8 mouse cellular contexts compared by ENCODE assay signal in the genomic region with DNA sequence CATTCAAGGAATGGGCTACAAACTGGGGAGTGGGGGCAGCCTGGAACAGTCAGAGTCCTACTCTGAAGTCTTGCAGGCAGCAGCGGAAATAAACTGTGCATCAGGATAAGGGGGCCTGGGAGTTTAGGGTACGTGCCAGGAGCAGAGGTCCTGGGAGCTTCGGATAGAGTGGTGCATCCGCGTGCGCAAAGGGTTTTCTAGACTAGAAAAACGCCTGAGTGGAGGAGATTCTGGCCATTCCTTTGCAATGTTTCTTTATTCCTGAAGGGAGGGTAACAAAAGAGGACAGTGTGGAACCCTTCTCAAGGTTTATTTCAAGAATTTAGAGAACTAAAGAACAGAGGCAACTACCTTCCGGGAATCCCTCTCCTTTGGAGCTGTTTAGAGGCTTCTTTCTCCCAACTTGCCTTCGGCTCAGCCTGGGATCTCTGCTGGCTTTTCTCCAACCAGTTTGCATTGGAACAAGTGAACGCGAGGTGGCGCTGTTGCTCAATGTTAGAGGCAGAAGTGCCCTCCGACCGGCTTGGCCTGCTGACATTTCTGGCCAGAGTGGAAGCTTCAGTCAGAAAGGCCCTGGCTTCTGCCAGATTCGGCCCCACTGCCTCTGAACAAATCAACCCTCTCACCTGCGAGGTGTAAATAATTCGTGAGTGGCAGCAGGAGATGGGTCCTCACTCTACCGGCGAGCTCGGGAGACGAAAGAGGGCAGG. TPM values are rescaled to one million over a fixed set of nuclear protein-coding genes. Genes with fewer than 3 reads are reported as not detected.
DNase-seq lines count a peak whose midpoint lies in the region; ATAC-seq and TF ChIP-seq lines count a peak whose summit lies in the region.

No protein-coding gene starts in this region.

- H3K9ac ChIP-seq in hindbrain, embryonic 14.5 days: no peak overlapping the region

- WGBS in hindbrain, embryonic 14.5 days: 3% methylated on average over 21 of the region's 21 CpGs

- H3K4me2 ChIP-seq in hindbrain, embryonic 14.5 days (replicated peaks): no peak overlapping the region

- TF ChIP-seq CTCF in Patski (IDR thresholded peaks at IDR 0.05): peak; percentile 95

- in situ Hi-C loops in Patski (cut with MboI; ENCODE audit: low pct_unique_long_range_greater_than_20kb): loop anchor here (5.0 to 10.0 kb wide), 2 partner anchors 185 to 328 kb away; partner anchors contain the start of gene Gpr84

- no peak overlapping the region for H3K27ac ChIP-seq in hindbrain, embryonic 14.5 days

- H3K27me3 ChIP-seq in Patski: peaks cover 4% of the 10 kb centered on the region
- peaks cover 100% of the 10 kb centered on the region for H3K27me3 ChIP-seq in hindbrain, embryonic 14.5 days (ENCODE audit: control insufficient read depth, insufficient read depth, low read length)
- H3K27me3 ChIP-seq in megakaryocyte, embryonic 14.5 days (replicated peaks): peaks cover 96% of the 10 kb centered on the region

- no peak overlapping the region for H3K4me3 ChIP-seq in hindbrain, embryonic 14.5 days (replicated peaks; ENCODE audit: low read length)
- H3K4me3 ChIP-seq in megakaryocyte, embryonic 14.5 days (replicated peaks): peak overlapping the region; percentile 42

- CTCF ChIA-PET in Patski (lab: Charles Lee): interaction anchor here (0.6 to 3.9 kb wide), 17 partner anchors 10 to 605 kb away, joined by 3 to 31 read pairs (median 4); partner anchors contain the start of genes Hoxc10 and Hoxc6

- peak; percentile 61 for ATAC-seq in Patski
- no peak for ATAC-seq in hindbrain, embryonic 14.5 days (ENCODE audit: low FRiP score)

- H3K4me1 ChIP-seq in hindbrain, embryonic 14.5 days (replicated peaks; ENCODE audit: control insufficient read depth, insufficient read depth, low read length): no peaks in the 10 kb centered on the region
- peaks cover 16% of the 10 kb centered on the region for H3K4me1 ChIP-seq in megakaryocyte, embryonic 14.5 days

- POLR2A ChIA-PET in Patski (lab: Charles Lee): interaction anchor here (0.6 to 0.8 kb wide), 2 partner anchors 12 to 135 kb away, joined by 3 read pairs; no protein-coding TSS in a partner anchor

- no peaks in the 10 kb centered on the region for H3K9me3 ChIP-seq in hindbrain, embryonic 14.5 days (ENCODE audit: control insufficient read depth, low read length)
- H3K9me3 ChIP-seq in megakaryocyte, embryonic 14.5 days: no peaks in the 10 kb centered on the region

- no peak for DNase-seq in Patski (ENCODE audit: low read depth, low spot score)
- peak; percentile 76 for DNase-seq in cerebellum, adult 11-12 months
- DNase-seq in frontal cortex, postnatal 10 days (ENCODE audit: low spot score in 2 of 2): peak; percentile 44 to 83
- DNase-seq in hindbrain, embryonic 14.5 days (ENCODE audit: low spot score): peak; percentile 97
- peak; percentile 79 to 88 for DNase-seq in layer of hippocampus, postnatal 14 days (ENCODE audit: low spot score in 2 of 2)
- DNase-seq in right cerebral cortex, postnatal 10 days (ENCODE audit: low spot score in 2 of 2): peak; percentile 76 to 85
- peak; percentile 85 for DNase-seq in urinary bladder, postnatal 10 days (ENCODE audit: low spot score)

- H3K36me3 ChIP-seq in hindbrain, embryonic 14.5 days (replicated peaks; ENCODE audit: control insufficient read depth, insufficient read depth): no peaks in the 10 kb centered on the region
- H3K36me3 ChIP-seq in megakaryocyte, embryonic 14.5 days (replicated peaks; ENCODE audit: low read length): no peaks in the 10 kb centered on the region

RNA-seq across cellular contexts. Expression of gene Hoxc8, which starts 3.1 kb away (rescaled TPM):
- 0.41 TPM for polyA plus RNA-seq in Patski (2021)
- polyA plus RNA-seq in hindbrain, embryonic 14.5 days (2014; fragmentation: Nextera tagmentation; extraction: Ambion mirVana): 9.2 and 22.9 TPM in 2 replicates
- total RNA-seq in layer of hippocampus, postnatal 14 days (2021): not detected
- 0.04 TPM in 1 of 2 replicates, not detected in the other for polyA plus RNA-seq in megakaryocyte, embryonic 14.5 days (2012; ENCODE audit: insufficient read depth, low replicate concordance)

RNA-seq across cellular contexts. Expression of gene Hoxc6, which starts 10.8 kb away (rescaled TPM):
- 1.8 TPM for polyA plus RNA-seq in Patski (2021)
- 20.9 and 24.8 TPM in 2 replicates for polyA plus RNA-seq in hindbrain, embryonic 14.5 days (2014; fragmentation: Nextera tagmentation; extraction: Ambion mirVana)
- total RNA-seq in layer of hippocampus, postnatal 14 days (2021): not detected
- polyA plus RNA-seq in megakaryocyte, embryonic 14.5 days (2012; ENCODE audit: insufficient read depth, low replicate concordance): not detected in 2 replicates

RNA-seq across cellular contexts. Expression of gene Hoxc9, which starts 11.0 kb away (rescaled TPM):
- 5.8 TPM for polyA plus RNA-seq in Patski (2021)
- polyA plus RNA-seq in hindbrain, embryonic 14.5 days (2014; fragmentation: Nextera tagmentation; extraction: Ambion mirVana): 0.25 and 0.75 TPM in 2 replicates
- not detected for total RNA-seq in layer of hippocampus, postnatal 14 days (2021)
- polyA plus RNA-seq in megakaryocyte, embryonic 14.5 days (2012; ENCODE audit: insufficient read depth, low replicate concordance): not detected in 2 replicates

RNA-seq across cellular contexts. Expression of gene Hoxc5, which starts 20.0 kb away (rescaled TPM):
- polyA plus RNA-seq in Patski (2021): 0.56 TPM
- polyA plus RNA-seq in hindbrain, embryonic 14.5 days (2014; fragmentation: Nextera tagmentation; extraction: Ambion mirVana): 25.0 and 32.2 TPM in 2 replicates
- total RNA-seq in layer of hippocampus, postnatal 14 days (2021): not detected
- not detected in 2 replicates for polyA plus RNA-seq in megakaryocyte, embryonic 14.5 days (2012; ENCODE audit: insufficient read depth, low replicate concordance)

RNA-seq across cellular contexts. Expression of gene Hoxc10, which starts 20.7 kb away (rescaled TPM):
- 4.5 TPM for polyA plus RNA-seq in Patski (2021)
- polyA plus RNA-seq in hindbrain, embryonic 14.5 days (2014; fragmentation: Nextera tagmentation; extraction: Ambion mirVana): not detected in 2 replicates
- total RNA-seq in layer of hippocampus, postnatal 14 days (2021): not detected
- 0.08 TPM in 1 of 2 replicates, not detected in the other for polyA plus RNA-seq in megakaryocyte, embryonic 14.5 days (2012; ENCODE audit: insufficient read depth, low replicate concordance)
